Mouse (Mus musculus): Measurements from ENCODE around the gene Pkd1.

The Pkd1 gene

DNA sequence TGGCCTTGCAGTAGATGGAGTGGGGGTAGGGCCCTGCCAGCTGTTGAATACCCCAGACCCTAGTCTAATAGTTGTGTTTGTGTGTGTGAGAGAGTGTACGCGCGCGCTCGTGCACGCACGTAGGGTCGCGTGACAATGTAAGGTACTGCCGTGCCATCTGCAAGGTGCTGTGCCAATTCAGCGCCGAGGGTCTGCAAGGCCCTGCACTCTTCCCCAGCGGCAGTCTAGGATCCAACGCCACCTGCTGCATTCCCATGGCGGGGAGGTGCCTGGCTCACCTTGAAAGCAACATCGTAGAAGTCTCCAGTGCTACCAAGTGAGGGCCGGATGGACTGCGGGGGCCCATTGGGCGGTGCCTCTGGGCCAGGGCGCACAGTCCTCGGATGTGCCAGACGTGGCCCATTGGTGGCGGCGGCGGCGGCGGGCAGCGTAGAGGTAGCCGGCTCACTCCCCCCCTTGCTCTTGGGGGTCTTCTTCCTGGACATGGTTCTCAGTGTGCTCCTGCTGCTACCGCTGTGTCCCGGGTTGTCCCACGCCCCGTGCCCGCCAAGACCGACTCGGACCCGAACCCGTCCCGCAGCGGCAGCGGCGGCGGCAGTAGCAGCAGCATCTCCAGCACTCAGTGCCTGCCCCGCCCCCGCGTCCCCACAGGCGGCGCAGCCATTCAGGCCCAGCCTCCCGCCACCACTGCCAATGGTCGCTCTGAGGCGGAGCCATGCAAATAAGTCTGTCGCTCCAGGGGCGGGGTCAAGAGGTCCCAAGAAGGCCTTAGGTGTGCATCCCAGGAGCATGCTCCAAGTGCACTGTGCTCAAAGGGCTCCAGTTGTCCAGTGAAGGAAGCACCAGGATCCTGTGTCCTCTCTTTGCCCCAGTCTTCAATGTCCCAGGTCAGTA, 16.3 kb upstream of the Pkd1 start:
- peak; percentile 73 to 83 for DNase-seq (ENCODE audit: low spot score in 2 of 2)

DNA sequence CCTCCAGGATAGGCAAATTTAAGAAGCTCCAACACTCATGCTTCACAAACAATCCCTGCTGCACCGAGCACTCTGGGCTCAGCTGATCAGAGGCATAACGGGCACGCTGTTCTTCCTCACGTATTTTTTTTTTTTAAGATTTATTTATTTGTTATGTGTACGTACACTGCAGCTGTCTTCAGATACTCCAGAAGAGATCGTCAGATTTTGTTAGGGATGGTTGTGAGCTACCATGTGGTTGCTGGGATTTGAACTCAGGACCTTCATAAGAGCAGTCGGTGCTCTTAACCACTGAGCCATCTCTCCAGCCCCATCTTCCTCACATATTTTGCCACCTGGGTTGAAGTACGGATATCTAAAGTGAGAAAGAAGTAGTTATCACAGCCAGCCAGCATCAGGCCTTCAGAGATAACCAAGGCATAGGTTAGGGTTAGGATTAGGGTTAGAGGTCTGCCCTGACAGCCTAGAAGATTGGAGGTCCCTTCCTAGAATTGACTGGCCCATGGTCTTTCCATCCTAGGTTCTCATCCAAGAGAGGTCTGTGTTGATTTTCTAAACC, 15.4 kb upstream of the Pkd1 start, which contains the start of gene Rab26:
TSS of gene Rab26 (minus strand) at position 51 of the 559 bp plus-strand sequence.
- DNase-seq (ENCODE audit: low spot score in 2 of 2) = no peak

DNA sequence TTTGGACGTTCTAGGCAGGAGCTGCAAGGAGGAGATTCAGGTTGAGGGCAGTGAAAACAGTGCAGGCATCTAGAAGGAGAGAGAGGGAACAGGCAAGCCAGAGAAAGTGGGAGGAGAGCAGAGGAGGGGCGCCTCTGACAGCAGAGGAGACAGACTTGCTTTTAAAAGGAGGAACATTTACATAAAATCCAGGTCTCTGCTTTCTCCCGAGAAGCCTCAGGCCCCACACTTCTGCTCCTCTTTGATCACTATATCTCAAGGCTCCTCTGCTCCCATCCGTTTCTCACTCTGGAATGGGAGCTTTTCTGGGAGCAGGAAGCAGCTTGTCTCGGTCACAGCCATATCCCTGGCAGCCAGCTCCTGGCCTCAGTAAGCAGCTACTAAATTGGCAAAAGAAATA, 14.3 kb upstream of the Pkd1 start:
- no peak for DNase-seq (ENCODE audit: low spot score in 2 of 2)

DNA sequence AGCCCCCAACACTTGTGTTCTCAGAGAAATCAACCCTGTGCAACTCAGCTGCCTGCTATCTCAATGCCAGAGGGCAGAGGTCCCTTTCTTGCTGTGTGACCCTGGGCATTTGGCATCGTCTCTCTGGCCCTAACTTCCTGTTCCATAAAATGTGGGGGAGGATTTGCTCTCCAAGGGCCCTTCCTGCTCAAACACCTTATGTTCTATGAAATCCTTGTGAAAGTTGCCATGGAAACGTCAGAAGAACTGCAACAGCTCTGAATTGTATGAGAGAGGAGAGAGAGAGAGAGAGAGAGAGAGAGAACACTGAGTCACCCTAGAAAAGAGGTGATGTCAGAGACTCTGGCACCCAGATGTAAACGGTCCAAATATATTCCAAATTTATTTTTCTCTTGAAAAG, 12.1 kb upstream of the Pkd1 start:
- DNase-seq (ENCODE audit: low spot score in 2 of 2) = no peak

DNA sequence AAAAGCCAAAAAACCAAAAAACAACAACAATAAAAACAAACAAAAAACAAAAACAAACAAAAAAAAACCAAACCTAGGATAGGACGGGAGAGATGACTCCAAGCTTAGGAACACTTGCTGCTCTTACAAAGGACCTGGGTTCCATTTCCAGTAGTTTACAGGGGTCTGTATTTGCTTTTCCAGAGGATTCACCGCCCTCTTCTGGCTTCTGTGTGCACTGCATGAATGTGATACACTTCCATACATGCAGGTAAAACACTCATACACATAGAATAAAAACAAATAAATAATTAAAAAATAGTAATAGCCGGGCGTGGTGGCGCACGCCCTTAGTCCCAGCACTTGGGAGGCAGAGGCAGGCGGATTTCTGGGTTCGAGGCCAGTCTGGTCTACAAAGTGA, 10.7 kb upstream of the Pkd1 start:
- no peak for DNase-seq (ENCODE audit: low spot score in 2 of 2)

DNA sequence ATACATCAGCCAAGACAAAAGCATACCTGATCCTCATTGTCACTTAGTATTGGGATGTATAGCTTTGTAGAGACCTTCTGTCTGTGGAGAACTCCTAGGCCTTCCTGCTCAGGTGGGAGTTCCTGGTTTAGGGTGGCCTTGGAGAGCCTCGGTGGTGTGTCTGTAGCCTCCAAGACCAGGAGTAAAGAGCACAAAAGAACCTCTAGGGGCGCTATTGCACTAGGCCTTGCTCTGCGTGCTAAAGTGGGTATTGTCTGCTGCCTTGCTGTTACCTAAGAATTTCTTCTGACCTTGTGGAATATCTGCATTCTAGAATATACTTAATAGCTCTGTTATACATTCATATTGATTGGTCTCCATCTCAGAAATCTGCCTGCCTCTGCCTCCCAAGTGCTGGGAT, 9.3 kb upstream of the Pkd1 start:
- DNase-seq (ENCODE audit: low spot score in 2 of 2) = no peak

DNA sequence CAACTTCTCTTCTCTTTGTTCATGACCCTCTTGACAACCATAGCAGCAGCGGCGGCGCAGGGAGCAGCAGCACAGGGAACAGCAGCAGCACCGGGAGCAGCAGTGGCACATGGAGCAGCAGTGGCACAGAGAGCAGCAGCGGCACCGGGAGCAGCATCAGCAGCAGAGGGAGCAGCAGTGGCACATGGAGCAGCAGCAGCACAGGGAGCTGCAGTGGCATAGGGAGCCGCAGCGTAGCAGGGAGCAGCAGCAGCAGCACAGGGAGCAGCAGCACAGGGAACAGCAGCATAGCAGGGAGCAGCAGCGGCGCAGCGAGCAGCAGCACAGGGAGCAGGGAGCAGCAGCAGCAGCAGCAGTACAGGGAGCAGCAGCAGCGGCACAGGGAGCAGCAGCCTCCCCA, 5.0 kb upstream of the Pkd1 start:
- no peak for DNase-seq (ENCODE audit: low spot score in 2 of 2)

DNA sequence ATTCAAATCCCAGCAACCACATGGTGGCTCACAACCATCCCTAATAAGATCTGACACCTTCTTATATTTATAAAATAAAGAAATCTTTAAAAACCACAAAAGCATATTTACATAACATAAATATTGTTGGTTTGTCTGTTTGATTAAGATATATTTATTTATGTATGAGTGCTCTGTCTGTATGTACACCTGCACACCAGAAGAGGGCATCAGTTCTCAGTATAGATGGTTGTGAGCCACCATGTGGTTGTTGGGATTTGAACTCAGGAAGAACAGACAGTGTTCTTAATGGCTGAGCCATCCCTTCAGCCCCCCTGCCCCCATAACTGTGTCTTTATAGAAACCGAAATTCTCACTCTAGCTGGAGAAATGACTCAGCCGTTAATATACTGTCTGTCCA, 4.4 kb upstream of the Pkd1 start:
- DNase-seq (ENCODE audit: low spot score in 2 of 2) = no peak

DNA sequence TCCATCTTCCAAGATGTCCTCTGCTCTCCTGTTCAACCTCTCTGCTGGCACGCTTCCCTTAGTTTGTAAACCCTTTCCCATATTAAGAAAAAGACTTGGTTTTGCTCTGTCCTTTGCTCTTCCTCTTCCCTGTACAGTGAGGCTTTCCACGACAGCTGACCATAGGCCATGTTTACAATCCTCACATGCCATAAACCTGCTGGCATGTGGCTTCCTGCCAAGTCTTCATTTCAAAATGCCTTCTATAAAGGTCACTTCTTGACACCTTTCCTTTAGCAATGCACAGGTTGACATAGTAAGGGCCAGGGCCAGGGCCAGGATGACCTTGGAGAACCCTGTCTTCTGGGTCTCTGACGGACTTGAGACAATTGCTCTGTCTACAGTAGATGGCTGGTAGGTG, 3.4 kb upstream of the Pkd1 start:
- DNase-seq (ENCODE audit: low spot score in 2 of 2) = no peak

DNA sequence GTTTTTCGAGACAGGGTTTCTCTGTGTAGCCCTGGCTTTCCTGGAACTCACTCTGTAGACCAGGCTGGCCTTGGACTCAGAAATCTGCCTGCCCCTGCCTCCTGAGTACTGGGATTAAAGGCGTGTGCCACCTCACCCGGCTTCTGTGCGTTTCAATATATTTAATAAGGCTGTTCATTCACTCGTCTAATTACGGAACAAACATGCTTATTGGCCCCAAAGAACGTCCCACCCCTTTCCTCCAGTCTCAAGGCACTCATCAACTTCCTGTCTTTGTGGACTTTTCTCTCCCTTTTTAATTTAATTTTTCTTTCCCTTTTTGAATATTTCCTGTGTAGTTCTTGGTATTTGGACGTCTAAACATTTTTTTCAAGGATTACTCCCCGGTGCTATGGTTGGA, 1.2 kb upstream of the Pkd1 start:
- DNase-seq (ENCODE audit: low spot score in 2 of 2) = no peak

DNA sequence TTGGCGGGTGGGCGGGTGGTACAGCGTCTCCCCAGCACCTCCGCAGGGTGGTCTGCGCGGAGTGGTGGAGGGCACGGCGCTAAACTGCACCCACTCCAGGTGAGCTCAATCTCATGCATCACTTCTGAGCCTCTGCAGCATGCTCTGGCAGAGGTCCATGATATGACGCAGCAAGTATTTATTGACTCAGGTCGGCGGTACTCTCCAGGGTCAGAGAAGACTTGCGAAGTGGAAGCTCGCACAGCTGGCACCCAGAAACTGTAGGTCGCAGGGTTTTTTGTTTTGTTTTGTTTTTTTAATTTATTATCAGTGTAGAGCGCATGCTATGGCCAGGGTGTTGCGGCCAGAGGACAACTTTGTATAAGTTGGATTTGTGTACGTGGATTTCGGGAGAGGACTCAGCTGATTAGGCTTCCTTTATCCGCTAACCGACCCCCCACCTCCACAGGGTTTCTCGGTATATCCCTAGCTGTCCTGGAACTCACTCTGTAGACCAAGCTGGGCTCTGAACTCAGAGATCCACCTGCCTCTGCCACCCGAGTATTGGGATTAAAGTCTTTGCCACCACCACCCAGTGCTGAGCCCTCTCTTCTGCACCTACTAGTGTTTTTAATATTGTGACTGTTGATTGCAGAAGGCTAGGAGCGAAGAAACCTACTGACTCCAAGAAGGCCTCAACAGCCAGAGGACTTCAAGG, 565 bp upstream of the Pkd1 start:
- DNase-seq (ENCODE audit: low spot score in 2 of 2) = no peak

DNA sequence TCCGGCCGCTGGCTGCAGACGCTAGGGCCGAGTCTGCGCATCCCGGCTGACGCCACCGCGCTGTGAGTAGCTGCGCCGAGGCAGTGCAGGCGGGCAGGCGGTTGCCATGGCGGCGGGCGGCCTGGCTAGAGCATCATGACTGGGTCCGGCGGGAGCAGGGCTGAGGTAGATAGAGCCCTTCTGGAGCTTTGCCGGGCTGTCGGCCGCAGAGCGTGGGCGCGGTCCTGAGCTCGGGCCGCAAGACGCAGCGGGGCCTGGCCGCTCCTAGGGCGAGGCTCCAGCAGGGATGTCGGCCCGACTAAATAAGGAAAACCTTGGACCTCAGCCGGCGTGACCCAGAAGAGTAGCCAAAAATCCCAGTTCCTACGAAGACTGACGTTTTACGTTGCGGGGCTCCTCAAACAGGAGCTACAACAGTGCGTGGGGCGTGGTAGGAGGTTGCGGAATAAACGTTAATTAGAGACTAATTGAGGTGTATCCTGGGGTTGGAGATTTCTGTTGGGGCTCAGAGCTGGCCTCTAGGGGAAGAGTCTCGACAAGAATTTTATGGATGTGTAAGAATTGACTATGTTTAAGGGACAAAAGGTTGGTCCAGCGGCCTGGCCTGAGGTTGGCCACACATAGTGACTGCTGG, 899 bp downstream of the Pkd1 start:
- DNase-seq (ENCODE audit: low spot score in 2 of 2) = peak; percentile 77 to 80

DNA sequence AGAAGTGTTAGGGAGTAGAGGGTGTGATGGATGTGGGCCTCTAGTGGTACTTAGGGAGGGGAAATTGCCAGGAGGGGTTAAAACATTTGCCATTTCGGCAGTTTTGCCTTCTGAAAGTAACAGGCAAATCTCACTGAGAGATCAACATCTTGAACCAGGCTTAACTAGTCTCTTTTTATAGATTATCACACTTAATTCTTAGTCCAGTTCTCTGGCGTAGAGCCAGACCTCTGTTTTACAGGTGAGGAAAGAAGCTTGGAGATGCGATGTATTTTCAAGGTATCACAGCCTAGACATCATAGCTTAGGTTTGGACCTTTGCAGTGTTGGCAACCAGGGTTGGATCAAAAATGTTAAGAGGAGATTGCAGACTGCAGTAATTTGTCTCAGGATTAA, 1.4 kb downstream of the Pkd1 start:
- DNase-seq (ENCODE audit: low spot score in 2 of 2) = no peak

DNA sequence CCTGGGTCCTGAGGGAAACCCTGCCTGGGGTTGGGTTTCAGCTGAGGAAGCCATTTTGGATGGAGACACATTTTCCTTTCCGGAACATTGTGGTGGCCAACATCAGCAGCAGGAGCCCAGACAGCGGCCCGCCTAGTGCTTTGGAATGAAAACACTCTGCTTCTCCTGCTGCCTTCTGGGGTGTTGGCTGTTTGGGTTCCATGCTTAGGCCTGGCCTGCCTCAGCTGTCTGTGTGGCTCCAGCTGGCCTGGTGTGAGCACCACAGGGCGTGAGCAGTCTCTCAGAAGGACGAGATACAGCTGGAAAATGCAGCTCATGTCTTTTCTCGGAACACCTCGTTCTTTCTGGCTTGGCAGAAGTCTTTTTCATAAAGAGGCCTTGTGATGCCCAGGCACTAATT, 7.5 kb downstream of the Pkd1 start:
- DNase-seq (ENCODE audit: low spot score in 2 of 2) = peak in 1 of 2 experiments; percentile 53

DNA sequence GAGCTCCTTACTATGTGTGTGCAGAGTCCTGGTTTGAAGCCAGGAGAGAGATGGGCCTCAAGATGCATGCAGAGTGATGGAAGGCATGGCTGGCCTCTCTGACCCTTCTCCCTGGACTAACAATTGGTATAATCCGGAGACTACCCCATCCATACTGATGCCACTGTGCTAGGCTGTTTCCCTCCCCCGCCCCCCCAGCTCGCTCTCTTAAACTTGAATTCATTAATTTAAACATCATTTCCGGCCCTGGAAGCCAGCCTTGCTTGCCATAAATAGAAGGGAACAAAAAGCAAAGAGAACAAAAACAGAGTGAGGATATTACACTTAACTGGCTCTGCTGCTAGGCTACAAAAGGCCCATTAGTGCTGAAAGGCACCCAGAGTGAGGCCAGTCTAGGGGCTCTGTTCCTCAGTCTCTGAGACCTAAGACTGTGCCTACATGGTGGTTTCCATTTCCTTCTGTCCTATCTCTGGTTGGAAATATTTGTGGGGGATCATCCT, 9.0 kb downstream of the Pkd1 start:
- no peak for DNase-seq (ENCODE audit: low spot score in 2 of 2)

DNA sequence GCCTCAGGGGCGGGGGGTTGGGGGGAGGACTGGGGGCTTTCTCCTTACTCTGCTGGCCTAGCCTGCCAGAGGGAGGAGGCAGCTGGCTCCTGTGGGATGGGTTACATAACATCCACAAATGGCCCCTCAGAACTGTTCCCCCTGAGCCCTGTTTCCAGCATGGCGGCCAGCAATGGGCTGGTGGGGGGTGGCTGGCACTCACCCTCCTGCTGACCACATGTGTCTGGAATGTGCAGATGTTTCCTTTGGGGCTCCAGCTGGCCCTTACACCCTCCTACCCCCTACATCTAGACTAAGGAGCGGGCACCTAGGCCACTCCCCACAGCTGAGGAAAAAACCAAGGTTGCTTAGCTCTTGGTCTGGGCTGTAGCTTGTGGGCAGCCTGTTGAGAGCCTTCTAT, 9.5 kb downstream of the Pkd1 start:
- peak in 1 of 2 experiments; percentile 58 for DNase-seq (ENCODE audit: low spot score in 2 of 2)

DNA sequence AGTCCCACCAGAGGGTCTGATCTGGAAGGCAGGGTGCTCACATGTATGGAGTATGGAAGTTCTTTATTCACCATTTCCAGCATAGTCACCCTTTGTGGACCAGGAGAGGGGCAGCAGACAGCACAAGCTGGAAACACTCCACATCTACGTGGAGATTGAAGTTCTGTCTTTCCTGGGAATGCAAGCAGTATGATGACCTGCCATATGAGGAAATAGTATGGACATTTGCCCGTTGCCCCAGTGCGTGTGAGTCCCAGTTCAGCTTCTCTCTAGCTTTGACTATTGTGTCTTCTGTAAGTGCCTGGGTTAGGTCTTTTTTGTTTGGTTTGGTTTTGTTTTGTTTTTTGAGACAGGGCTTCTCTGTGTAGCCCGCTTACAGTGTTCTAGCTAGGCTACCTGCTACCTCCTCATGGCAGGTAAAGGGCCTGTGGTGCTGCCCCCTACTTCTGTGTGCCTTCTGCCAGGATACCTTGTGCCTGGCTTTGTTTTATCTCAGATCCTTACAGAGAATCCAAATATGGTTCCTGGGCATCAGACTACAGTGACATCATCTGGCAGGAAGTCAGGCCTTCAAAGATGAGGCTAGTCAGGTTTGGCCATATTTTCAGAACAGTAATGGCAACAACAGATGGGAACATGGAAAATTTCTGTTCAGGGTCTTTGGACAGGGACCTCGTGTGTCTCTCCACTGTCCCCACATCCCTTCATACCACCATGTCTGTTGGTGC, 10.8 kb downstream of the Pkd1 start:
- DNase-seq (ENCODE audit: low spot score in 2 of 2) = no peak

DNA sequence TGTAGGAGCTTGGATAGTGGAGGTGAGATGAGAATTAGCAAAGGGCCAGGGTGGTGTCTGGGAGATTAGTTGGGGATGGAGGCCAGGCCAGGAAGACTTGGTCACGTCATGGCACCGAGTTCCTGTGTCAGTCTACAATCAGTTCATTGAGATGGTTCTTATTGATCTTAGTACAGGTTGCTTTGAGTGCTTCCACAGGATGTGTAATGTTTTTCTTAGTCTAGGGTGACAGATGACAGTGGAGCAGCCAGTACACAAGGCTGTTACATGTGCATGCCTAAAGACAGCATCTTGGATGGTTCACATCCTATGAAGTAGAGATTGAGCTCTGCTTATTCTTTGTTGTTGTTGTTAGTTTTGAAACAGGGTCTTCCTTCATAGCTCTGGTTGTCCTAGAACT, 12.0 kb downstream of the Pkd1 start:
- DNase-seq (ENCODE audit: low spot score in 2 of 2) = no peak

DNA sequence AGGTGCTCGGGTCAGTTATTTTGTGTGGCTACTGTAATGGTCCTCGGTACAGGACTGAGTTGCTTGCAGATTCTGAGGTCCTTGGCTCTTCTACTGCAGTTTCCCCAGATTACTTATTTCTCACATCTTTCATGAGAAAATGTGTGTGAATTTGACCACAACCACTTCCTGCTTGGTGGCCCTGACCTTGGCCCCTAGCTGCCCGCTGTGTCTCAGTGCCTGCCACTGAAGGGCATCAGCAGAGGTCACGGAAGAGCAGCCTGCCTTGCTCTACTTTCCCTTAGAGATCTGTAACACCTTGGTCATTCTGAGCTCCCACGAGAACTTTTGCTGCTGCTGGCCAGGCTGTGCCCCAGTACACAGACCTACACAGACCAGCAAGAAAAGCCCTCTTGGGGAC, 14.0 kb downstream of the Pkd1 start:
- DNase-seq (ENCODE audit: low spot score in 2 of 2) = no peak

DNA sequence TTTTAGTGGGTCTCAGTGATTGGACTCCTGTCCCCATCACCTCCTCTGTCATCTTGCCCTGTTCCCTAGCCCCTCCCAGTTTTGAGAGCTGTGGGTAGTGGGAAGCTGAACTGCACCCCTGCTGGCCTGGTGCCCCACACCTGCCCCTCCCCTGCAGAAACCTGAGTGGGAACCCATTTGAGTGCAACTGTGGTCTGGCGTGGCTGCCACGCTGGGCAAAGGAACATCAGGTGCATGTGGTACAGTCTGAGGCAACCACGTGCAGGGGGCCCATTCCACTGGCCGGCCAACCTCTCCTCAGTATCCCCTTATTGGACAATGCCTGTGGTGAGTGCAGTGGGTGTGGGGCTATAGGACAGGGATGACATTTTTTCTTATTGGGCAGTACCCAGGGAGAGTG, 14.8 kb downstream of the Pkd1 start:
- no peak for DNase-seq (ENCODE audit: low spot score in 2 of 2)

DNA sequence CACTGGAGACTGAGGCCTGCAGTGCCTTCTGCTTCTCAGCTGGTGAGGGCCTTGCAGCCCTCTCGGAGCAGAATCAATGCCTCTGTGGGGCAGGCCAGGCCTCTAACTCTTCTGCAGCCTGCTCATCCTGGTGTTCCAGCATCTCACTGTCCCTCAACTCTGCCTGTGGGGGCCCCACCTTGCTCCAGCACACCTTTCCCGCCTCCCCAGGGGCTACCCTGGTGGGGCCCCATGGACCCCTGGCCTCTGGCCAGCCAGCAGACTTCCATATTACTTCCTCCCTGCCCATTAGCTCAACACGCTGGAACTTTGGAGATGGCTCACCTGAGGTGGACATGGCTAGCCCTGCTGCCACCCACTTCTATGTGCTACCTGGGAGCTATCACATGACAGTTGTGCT, 15.5 kb downstream of the Pkd1 start:
- no peak for DNase-seq (ENCODE audit: low spot score in 2 of 2)

DNA sequence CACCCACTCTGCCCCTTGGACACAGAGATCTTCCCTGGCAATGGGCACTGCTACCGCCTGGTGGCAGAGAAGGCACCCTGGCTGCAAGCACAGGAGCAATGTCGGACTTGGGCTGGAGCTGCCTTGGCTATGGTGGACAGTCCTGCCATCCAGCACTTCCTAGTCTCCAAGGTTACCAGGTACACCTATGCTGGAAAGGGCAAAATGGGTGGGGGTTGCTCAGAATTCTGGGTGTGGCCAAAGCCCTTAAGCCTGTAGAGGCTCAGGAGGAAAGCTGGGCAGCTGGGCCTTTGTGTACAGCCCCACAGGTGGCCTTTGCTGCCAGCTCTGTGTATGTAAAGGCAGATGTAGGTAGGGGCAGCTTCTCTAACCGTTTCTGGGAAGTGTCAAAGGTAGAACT, 16.2 kb downstream of the Pkd1 start:
- DNase-seq (ENCODE audit: low spot score in 2 of 2) = no peak
